Mouse (Mus musculus) stomach, embryonic 16.5 days (tissue): ENCODE data around the gene H2afy. TPM values are rescaled to one million over a fixed set of nuclear protein-coding genes. Genes with fewer than 3 reads are reported as not detected.

Experiments used
- ATAC-seq: fragments of 200-750 bp; cut with Nextera tagmentation; 2 replicates; pipeline ENCODE4 v1.8.0; 2017; ENCODE audit warnings: moderate number of reproducible peaks, moderate TSS enrichment; ENCODE audit not compliant: insufficient read depth, low FRiP score
- H3K27ac ChIP-seq: fragments of 300-500 bp; sonication (generic); 2 replicates; pipeline ENCODE4 v1.5.1; 2014; ENCODE audit warnings: low read length
- H3K27me3 ChIP-seq: fragments of 300-500 bp; sonication (generic); 2 replicates; pipeline ENCODE4 v1.6.1; 2014; ENCODE audit warnings: low read length, control low read depth, mixed read lengths; ENCODE audit not compliant: control insufficient read depth, insufficient read depth
- H3K36me3 ChIP-seq: fragments of 300-500 bp; sonication (generic); 2 replicates; pipeline ENCODE4 v1.6.1; 2014; ENCODE audit warnings: low read length; ENCODE audit not compliant: control insufficient read depth, insufficient read depth
- H3K4me1 ChIP-seq: fragments of 300-500 bp; sonication (generic); 2 replicates; pipeline ENCODE4 v1.6.1; 2014; ENCODE audit warnings: low read length, control low read depth, mixed read lengths; ENCODE audit not compliant: control insufficient read depth, insufficient read depth
- H3K4me2 ChIP-seq: fragments of 300-500 bp; sonication (generic); 2 replicates; pipeline ENCODE4 v1.6.1; 2014; ENCODE audit warnings: low read depth, low read length, mixed read lengths
- H3K4me3 ChIP-seq: fragments of 300-500 bp; sonication (generic); replicated peaks from 2 replicates; pipeline ENCODE4 v1.5.1; 2014; ENCODE audit warnings: mild to moderate bottlenecking, low read length
- H3K9ac ChIP-seq: fragments of 300-500 bp; sonication (generic); 2 replicates; pipeline ENCODE4 v1.6.1; 2014; ENCODE audit warnings: low read length
- H3K9me3 ChIP-seq: fragments of 300-500 bp; sonication (generic); replicated peaks from 2 replicates; pipeline ENCODE4 v1.6.1; 2016; ENCODE audit warnings: low read length, control low read depth; ENCODE audit not compliant: control insufficient read depth
- WGBS: fragments of 180-500 bp; shearing (Covaris S2); extraction: QIAGEN DNeasy Blood & Tissue Kit; methylation state at CpG from one replicate; pipeline ENCODE4 v1.1.7; 2014; 5-methylcytosine and 5-hydroxymethylcytosine counted together
- polyA plus RNA-seq: library from polyadenylated mRNA; unstranded; fragments of >200 nt; fragmentation: Nextera tagmentation; extraction: Ambion mirVana; gene quantifications from 2 replicates; pipeline ENCODE4 v1.2.1, GENCODE M21; 2015

H2afy gene
- polyA plus RNA-seq, 1 experiment from 2014 or later: 271 TPM

- H3K36me3 ChIP-seq: peaks cover 5% of the 10 kb centered on the region; the same call in 1 of the 2 replicates
- ATAC-seq: no peak
Measured at GRCm38 (mm10) chr13:56075930-56076329, 60.2 kb downstream of the H2afy start.

GRCm38 (mm10) chr13:56073186-56073585 is 63.0 kb downstream of the H2afy start:
- Histone ChIP-seq H3K4me2 (no peak overlapping the region), H3K36me3 (no peaks in the 10 kb centered on the region; the same call in 1 of the 2 replicates), H3K27me3 (no peaks in the 10 kb centered on the region), H3K9me3 (no peaks in the 10 kb centered on the region), H3K4me1 (peaks cover 13% of the 10 kb centered on the region; the same call in 1 of the 2 replicates), H3K4me3 (no peak overlapping the region), H3K9ac (no peak overlapping the region), H3K27ac (no peak overlapping the region)
- 83% methylated on average over 5 of the region's 5 CpGs for WGBS
- ATAC-seq: no peak

More at GRCm38 (mm10) chr13:56075930-56076329, 60.2 kb downstream of the H2afy start:
- H3K27ac ChIP-seq: no peak overlapping the region
- 80% methylated on average over 8 of the region's 8 CpGs for WGBS
- H3K4me3 ChIP-seq: no peak overlapping the region
- peaks cover 9% of the 10 kb centered on the region for H3K4me1 ChIP-seq
- no peaks in the 10 kb centered on the region for H3K9me3 ChIP-seq
- H3K27me3 ChIP-seq: no peaks in the 10 kb centered on the region
- no peak overlapping the region for H3K4me2 ChIP-seq
- no peak overlapping the region for H3K9ac ChIP-seq

- Histone ChIP-seq H3K4me3 (no peak overlapping the region), H3K4me1 (peaks cover 13% of the 10 kb centered on the region; the same call in 1 of the 2 replicates), H3K27me3 (no peaks in the 10 kb centered on the region), H3K4me2 (no peak overlapping the region), H3K27ac (no peak overlapping the region), H3K9me3 (no peaks in the 10 kb centered on the region), H3K9ac (no peak overlapping the region), H3K36me3 (no peaks in the 10 kb centered on the region; the same call in 1 of the 2 replicates)
- ATAC-seq: no peak
- WGBS: 36% methylated on average over 4 of the region's 4 CpGs
Measured at GRCm38 (mm10) chr13:56072268-56072607, 63.9 kb downstream of the H2afy start.

GRCm38 (mm10) chr13:56071586-56072267 is 64.4 kb downstream of the H2afy start:
- H3K27ac ChIP-seq: peak overlapping the region; percentile 28; the same call in 1 of the 2 replicates
- H3K9me3 ChIP-seq: no peaks in the 10 kb centered on the region
- WGBS: 62% methylated on average over 16 of the region's 16 CpGs
- H3K36me3 ChIP-seq: no peaks in the 10 kb centered on the region; the same call in 1 of the 2 replicates
- H3K27me3 ChIP-seq: no peaks in the 10 kb centered on the region
- ATAC-seq: no peak
- H3K9ac ChIP-seq: no peak overlapping the region
- H3K4me2 ChIP-seq: no peak overlapping the region
- no peak overlapping the region for H3K4me3 ChIP-seq
- H3K4me1 ChIP-seq: peaks cover 13% of the 10 kb centered on the region; the same call in 1 of the 2 replicates

GRCm38 (mm10) chr13:56069643-56070042 is 66.5 kb downstream of the H2afy start:
- Histone ChIP-seq H3K4me2 (no peak overlapping the region), H3K4me1 (peaks cover 13% of the 10 kb centered on the region), H3K4me3 (no peak overlapping the region), H3K36me3 (no peaks in the 10 kb centered on the region), H3K27me3 (no peaks in the 10 kb centered on the region; the same call in 1 of the 2 replicates), H3K9me3 (no peaks in the 10 kb centered on the region), H3K27ac (peak overlapping the region; percentile 76), H3K9ac (no peak overlapping the region)
- peak; percentile 80; the same call in 1 of the 2 replicates for ATAC-seq
- WGBS: 35% methylated on average over 6 of the region's 6 CpGs

- H3K27ac ChIP-seq: no peak overlapping the region
- H3K9me3 ChIP-seq: no peaks in the 10 kb centered on the region
- H3K36me3 ChIP-seq: no peaks in the 10 kb centered on the region
- ATAC-seq: no peak
- no peak overlapping the region for H3K4me2 ChIP-seq
- no peak overlapping the region for H3K4me3 ChIP-seq
- H3K9ac ChIP-seq: no peak overlapping the region
- H3K4me1 ChIP-seq: peaks cover 16% of the 10 kb centered on the region
- 60% methylated on average over 4 of the region's 4 CpGs for WGBS
- H3K27me3 ChIP-seq: no peaks in the 10 kb centered on the region; the same call in 1 of the 2 replicates
Measured at GRCm38 (mm10) chr13:56068517-56068916, 67.6 kb downstream of the H2afy start.

- WGBS: 84% methylated on average over 2 of the region's 2 CpGs
- no peak for ATAC-seq
Measured at GRCm38 (mm10) chr13:56066904-56067303, 69.3 kb downstream of the H2afy start.

GRCm38 (mm10) chr13:56066152-56066551 is 70.0 kb downstream of the H2afy start:
- H3K9ac ChIP-seq: no peak overlapping the region
- H3K27me3 ChIP-seq: no peaks in the 10 kb centered on the region; the same call in 1 of the 2 replicates
- 80% methylated on average over 21 of the region's 21 CpGs for WGBS
- H3K9me3 ChIP-seq: no peaks in the 10 kb centered on the region
- no peak overlapping the region for H3K4me3 ChIP-seq
- H3K4me2 ChIP-seq: no peak overlapping the region
- ATAC-seq: no peak
- H3K36me3 ChIP-seq: no peaks in the 10 kb centered on the region
- peaks cover 21% of the 10 kb centered on the region for H3K4me1 ChIP-seq
- H3K27ac ChIP-seq: no peak overlapping the region

More at GRCm38 (mm10) chr13:56066904-56067303, 69.3 kb downstream of the H2afy start:
- H3K9me3 ChIP-seq: no peaks in the 10 kb centered on the region
- no peaks in the 10 kb centered on the region for H3K36me3 ChIP-seq
- H3K4me2 ChIP-seq: no peak overlapping the region
- H3K27ac ChIP-seq: no peak overlapping the region
- H3K27me3 ChIP-seq: no peaks in the 10 kb centered on the region; the same call in 1 of the 2 replicates
- no peak overlapping the region for H3K9ac ChIP-seq
- peaks cover 21% of the 10 kb centered on the region for H3K4me1 ChIP-seq
- H3K4me3 ChIP-seq: no peak overlapping the region

- 80% methylated on average over 8 of the region's 8 CpGs for WGBS
- Histone ChIP-seq H3K36me3 (no peaks in the 10 kb centered on the region), H3K4me2 (no peak overlapping the region), H3K4me1 (peaks cover under 1% of the 10 kb centered on the region), H3K9me3 (no peaks in the 10 kb centered on the region), H3K27ac (no peak overlapping the region), H3K27me3 (no peaks in the 10 kb centered on the region), H3K4me3 (no peak overlapping the region), H3K9ac (no peak overlapping the region)
- no peak for ATAC-seq
Measured at GRCm38 (mm10) chr13:56057761-56058160, 78.4 kb downstream of the H2afy start.
